Mouse (Mus musculus) liver, adult (tissue): ENCODE results near the gene Gm20388.

Experiments
- GATA4 ChIP-seq: IDR thresholded peaks from 2 replicates; pipeline ENCODE4 v1.6.1; 2014; ENCODE audit warnings: mild to moderate bottlenecking, low read length; ENCODE audit not compliant: insufficient replicate concordance

The Gm20388 gene

DNA sequence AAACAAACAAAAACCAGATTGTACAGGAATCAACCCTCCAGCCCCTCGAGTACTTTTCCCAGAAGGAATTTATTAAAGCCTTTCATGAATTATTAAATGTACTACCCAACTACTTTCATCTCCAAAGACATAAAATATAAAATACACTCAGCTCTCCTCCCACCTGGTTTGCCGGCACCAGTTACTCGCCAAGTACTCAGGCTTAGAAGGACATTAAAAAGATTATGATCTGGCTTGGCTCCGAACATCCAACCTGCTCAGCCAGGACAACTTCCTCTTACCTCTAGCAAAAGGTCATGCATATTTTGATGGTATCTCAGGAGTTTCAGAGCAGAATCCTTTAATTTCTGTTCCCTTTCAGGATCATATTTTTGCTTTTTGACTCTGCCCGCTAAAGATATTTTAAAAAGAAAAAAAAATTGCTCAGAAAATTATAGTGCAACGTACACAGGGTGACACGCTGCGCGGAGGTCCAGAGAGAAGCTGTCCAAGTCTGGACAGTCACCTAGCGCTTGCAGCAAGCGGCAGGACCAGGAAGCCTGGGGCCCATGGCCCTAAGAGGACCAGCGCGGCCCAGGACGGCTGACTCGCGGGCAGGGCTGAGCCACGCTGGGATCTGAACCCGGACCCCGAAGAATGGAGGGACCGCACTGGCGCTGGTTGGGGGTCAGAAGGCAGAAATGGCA lies 3407.3 kb downstream of the Gm20388 start:
- TF ChIP-seq GATA4: no peak

DNA sequence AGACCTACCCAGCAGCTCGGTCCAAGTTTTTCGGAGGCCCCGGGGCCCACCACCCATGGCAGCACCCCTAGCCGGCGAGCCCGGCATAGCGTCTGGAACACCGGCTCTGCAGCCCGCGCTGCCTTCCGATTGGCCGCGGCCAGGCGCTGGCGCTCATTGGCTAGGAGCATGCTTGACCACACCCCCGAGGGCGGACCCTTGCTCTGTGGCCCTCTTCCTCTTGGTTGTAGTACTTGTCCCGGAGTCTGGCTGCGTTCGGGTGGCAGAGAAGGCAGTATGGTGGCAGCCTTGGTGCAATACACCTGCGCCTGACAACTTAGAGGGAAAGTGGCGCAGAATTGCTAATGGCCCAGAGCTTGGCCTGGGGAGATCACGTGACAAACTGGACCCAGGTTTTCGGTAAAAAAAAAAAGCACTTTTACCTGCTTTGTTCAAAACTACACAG lies 3407.8 kb downstream of the Gm20388 start, which contains the start of gene Fanca:
Gene Fanca (minus strand): TSS at position 110 of the 445 bp plus-strand sequence.
- TF ChIP-seq GATA4: no peak

DNA sequence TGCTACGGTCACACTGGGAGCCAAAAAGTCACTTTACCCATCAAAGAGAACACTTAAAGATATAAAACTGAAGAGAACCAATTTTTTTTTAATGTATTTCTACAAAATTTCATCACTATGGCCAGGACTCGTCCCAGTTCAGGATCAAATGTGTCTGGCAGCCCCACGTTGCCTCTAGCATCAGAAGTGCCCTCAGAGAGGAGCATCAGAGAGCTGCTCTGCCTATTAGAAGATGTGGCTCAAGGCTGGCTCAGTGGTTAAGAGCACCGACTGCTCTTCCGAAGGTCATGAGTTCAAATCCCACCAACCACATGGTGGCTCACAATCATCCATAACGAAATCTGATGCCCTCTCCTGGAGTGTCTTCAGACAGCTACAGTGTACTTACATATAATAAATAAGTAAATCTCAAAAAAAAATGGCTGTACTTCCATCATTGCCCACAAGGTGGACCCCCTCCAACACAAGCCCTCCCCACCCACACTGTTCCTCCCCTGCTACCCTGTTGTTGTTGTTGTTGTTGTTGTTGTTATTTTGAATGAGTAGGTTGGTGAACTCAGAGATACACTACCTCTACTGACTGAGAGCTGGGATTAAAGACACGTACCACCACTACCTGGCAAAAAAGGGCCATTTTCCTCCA lies 3409.0 kb downstream of the Gm20388 start:
- TF ChIP-seq GATA4: no peak

DNA sequence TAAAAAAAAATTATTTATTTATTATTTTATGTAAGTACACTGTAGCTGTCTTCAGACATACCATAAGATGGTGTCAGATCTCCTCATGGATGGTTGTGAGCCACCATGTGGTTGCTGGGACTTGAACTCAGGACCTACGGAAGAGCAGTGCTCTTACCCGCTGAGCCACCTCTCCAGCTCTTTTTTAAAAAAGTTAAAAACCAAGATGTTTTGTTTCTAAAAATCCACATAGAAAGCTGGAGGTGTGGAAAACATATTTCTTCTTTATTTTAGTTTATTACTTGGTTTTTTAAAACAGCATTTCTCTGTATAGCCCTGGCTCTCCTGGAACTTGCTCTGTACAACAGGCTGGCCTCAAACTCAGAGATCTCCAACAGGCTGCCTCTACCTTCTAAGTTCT lies 3417.9 kb downstream of the Gm20388 start:
- no peak for TF ChIP-seq GATA4

DNA sequence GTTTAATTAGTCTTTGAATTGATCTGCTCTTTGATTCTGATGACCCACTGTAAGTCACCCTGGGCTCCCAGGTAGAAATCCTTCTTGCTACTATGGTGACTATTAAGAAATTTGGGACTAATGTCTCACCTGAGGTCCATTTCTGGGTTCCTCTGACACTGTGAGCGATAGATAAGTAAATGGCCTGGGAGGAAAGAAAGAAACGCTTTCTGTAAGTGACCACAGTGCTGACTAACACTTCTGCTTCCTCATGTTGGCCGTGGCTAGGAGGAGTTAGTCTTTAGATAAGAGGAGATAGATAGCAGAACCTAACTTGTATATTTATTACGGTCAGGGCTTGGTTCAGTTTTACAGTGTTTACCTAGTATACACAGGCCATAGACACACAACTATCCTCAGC lies 3418.7 kb downstream of the Gm20388 start:
- no peak for TF ChIP-seq GATA4

DNA sequence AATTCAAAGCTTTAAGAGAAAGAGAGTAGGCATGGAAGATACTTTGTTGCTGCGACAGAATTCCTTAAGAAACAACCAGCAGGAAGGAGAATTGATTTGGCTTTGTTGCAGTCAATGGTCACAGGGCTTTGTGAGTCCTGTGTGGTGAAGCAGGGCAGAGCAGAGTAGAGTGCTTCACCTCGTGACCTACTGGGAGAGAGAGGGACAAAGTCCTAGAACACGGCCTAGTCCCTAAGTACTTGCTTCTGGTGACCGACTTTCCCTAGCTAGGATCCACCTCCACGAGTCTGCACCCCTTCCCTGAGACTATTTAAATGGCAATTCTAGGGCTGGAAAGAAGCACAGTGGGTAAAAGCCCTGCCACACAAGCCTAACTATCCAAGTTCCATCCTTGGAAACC lies 3419.3 kb downstream of the Gm20388 start:
- TF ChIP-seq GATA4: no peak

DNA sequence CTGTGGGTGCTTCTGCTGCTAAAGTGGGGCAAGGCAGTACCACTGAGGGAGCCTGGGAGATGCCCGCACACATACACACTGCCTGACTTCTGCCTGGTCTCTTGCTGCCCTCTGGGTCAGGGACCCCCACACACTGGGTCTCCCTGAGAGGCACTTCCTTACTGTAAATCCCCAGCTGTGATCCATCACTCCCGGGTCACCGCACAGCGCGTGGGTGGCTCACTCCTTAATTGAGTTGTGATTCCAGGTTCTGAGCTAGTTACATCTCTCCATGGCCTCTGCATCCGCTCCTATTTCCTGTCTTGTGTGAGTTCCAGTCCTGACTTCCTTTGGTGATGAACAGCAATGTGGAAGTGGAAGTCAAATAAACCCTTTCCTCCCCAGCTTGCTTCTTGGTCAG lies 3420.1 kb downstream of the Gm20388 start:
- no peak for TF ChIP-seq GATA4

DNA sequence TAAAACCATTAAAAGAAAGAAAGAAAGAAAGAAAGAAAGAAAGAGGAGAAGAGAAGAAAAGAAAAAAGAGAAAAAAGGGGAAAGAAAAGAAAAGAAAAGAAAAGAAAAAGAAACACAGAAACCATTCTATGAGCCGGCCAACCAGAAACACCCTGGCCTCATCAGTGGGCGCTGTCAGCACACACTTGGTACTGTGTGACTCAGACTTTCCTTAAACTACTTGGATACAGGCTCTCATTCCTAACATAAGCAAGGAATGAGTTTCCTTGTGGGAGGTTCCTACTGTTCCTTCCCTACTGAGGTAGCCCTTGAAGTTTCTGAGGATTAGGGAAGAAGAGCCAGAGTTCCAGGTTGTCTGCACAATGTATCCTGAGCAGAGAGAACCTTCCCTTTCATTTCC lies 3420.7 kb downstream of the Gm20388 start:
- TF ChIP-seq GATA4: no peak

DNA sequence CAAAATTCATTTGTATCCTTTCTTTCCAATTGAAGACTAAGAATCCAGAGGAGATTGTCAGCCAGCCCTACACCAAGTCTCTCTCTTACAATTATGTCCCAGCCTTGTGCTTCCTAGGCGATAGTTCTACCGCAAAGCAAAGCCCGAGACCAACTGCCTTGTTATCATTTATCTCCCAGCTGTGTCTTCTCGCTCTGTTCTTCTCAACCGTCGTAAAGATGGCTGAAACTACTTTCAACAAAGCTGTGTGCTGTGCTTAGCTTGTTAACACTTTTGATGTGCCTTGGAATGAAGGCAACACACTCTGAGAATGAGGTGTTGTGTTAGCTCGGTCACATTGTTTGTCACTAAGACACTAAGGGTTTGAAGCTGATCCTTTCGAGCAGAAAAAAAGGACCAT lies 3421.2 kb downstream of the Gm20388 start:
- TF ChIP-seq GATA4: no peak

DNA sequence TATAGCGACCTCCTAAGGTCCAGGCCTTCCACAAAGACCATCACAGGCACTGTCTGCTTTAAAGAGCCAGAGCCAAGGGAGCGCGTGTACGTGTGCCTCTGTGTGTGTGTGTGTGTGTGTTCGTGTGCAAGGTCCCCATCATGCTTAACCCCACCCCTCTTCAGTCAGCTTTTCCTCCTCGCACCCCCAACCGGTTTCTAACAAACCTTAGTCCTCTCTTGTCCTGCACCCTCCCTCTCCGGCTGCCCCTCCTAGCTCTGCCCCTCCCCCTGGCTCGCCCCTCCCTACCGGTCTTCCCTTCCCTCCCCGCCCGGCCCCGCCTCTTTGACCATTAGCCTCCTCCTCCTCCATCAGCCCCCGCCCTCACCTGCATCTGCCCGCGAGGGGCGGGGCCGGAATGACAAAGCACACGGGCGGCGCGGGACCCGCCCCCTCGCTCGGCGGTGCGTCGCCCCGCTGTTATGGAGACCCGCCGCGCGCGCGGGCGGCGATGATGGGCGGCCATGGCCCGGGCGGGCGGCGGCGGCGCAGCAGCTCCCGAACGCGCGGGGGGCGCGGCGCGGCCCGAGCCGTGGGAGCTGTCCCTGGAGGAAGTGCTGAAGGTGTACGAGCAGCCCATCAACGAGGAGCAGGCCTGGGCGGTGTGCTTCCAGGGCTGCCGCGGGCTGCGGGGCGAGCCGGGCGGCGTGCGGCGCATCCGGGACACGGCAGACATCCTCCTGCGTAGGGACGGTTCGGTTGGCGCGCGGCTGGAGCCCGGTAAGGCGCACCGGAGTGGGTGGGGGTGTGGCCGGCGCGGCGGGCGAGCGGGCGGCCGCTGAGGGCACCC lies 3421.8 kb downstream of the Gm20388 start, which contains the start of gene Spire2:
Gene Spire2 (plus strand): TSS at position 452 of the 829 bp plus-strand sequence.
- TF ChIP-seq GATA4: no peak

DNA sequence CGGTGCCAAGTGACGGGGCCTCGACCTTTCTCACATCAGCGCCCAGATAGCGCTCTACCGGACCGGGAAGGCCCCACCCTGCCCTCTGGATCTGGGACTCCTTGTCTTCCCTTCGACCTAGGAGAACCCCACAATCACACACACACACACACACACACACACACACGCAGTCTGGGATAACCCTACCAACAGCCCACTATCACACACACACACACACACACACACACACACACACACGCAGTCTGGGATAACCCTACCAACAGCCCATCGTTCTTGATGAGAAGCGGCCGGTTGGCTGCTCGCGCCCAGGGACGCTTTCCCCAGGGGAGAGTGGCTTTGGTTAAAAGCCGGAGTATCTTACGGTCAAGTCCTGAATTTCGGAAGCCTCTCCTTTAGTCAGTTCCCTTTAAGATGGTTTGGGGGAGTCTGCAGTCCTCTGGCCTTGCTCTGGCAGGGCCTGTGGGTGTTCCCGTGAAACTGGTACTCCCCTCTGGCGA lies 3422.5 kb downstream of the Gm20388 start:
- no peak for TF ChIP-seq GATA4

DNA sequence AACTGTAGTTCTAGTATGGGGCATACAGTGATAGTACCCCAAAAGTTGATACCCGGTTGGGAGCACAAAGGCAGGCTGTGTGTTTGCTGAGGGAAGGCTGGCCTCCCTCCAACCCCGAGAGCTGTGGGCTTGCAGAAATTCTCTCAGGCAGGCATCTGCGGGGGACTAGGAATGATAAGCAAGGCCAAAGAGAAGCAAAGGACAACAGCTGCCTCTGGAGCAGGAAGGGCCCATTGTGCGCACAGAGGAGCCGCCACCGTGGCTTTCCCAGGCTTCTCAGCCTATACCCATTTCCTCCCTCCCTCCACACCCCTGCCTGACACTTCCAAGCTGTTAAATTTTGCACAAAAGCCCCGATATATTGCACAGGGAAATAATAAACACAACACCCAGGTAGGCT lies 3423.2 kb downstream of the Gm20388 start:
- TF ChIP-seq GATA4: no peak

DNA sequence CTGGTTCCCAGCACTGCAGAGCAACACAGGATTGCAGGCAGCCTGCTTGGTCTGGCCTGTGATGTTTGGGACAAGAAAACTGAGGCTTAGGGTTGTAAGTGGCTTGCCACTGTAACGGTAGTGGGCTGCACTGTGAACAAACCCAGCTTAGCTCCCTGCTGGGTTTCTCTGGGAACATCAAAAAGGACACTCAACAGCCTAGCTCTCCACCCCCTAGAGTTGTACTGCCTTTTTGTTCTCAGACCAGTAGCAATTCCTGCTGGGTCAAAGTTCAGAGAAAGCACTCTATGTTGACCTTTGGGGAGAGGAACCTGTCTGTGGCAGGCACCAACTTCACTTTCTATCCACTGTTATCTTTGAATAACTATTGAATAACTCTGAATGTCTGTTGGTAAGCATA lies 3423.8 kb downstream of the Gm20388 start:
- TF ChIP-seq GATA4: no peak

DNA sequence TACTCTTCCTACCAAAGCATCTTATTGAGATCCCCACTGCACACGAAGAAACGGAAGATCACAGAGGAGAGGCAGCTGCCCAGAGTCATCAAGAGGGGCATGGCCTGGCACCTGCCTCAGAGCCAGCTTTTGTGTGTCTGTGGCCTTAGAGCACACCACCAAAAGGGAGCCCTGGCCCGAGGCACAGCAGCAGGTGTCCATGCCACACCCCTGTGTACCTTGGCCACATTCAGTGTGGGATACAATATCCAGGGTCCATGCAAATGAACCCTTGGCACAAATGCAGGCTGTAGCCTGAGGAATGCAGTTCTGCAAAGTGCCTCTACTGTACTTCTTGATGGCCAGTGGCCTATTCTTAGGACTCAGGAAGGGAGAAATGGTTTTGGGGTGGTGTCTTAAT lies 3426.8 kb downstream of the Gm20388 start:
- TF ChIP-seq GATA4: no peak

DNA sequence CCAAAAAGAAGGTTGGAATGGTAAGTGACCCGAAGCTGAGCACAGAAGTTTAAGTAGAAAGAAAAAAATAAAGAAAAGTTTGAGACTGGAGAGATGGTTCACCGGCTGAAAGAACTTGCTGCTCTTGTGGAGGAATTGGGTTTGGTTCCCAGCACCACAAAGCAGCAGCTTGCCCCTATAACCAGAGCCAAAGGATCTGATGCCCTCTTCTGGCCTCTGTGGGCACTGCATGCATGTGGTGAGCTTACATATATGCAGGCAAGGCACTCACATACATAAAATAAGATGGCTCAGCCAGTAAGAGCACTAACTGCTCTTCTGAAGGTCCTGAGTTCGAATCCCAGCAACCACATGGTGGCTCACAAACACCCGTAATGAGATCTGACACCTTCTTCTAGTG lies 3429.4 kb downstream of the Gm20388 start:
- TF ChIP-seq GATA4: no peak
